In genomic region chr2:131196606-131197316, GRCm38 (mm10) we compare ENCODE assay signal across 21 mouse cellular contexts. TPM values are rescaled to one million over a fixed set of nuclear protein-coding genes. Genes with fewer than 3 reads are reported as not detected.
DNase-seq lines count a peak whose midpoint lies in the region; ATAC-seq and TF ChIP-seq lines count a peak whose summit lies in the region.
"Had no signal": no experiment of that assay in that cellular context is flagged by ENCODE, and none has a peak within 500 bp of the region (broad histone marks: within the 10 kb centered on the region; RNA-seq: fewer than 3 reads in every experiment).

No protein-coding gene starts in this region.

- no peaks in the 10 kb centered on the region for H3K27me3 ChIP-seq in kidney, embryonic 15.5 days
- H3K27me3 ChIP-seq in thymus, adult 2 months (ENCODE audit: control insufficient read depth, insufficient read depth, low read length) = no peaks in the 10 kb centered on the region
- H3K27me3 ChIP-seq: limb, embryonic 15.5 days; midbrain, embryonic 12.5 days had no signal

- no peak for TF ChIP-seq POLR2A in thymus, adult 2 months (IDR thresholded peaks at IDR 0.05; ENCODE audit: control insufficient read depth, extremely low read depth, insufficient read depth, low read length, poor library complexity)

- no peak overlapping the region for H3K4me3 ChIP-seq in kidney, embryonic 15.5 days (replicated peaks)
- no peak overlapping the region for H3K4me3 ChIP-seq in thymus, adult 2 months (ENCODE audit: control insufficient read depth, insufficient read depth, low read length)
- H3K4me3 ChIP-seq: embryonic facial prominence, embryonic 10.5 days; layer of hippocampus, adult 2 months; limb, embryonic 15.5 days; midbrain, embryonic 12.5 days had no signal

- peak; percentile 22 for DNase-seq in adrenal gland, adult 8-10 months
- no peak for DNase-seq in adrenal gland, postnatal 14 days
- DNase-seq in 416B (ENCODE audit: low read depth) = peak; percentile 34
- DNase-seq in lung, adult 18-20 months = peak; percentile 85 to 90
- peak; percentile 91 for DNase-seq in lung, postnatal 36 days
- no peak for DNase-seq in thymus, adult 2 months
- DNase-seq: cerebellum, adult 11 months; cerebellum, postnatal 25 days; forebrain, postnatal 0 days; heart, postnatal 10 days; kidney, adult 9 months; right cerebral cortex, postnatal 4 days; thymus, adult 18-20 months had no signal

- H3K9ac ChIP-seq in kidney, embryonic 15.5 days = no peak overlapping the region
- H3K9ac ChIP-seq: forebrain, postnatal 0 days; limb, embryonic 15.5 days; midbrain, embryonic 12.5 days had no signal

- H3K4me1 ChIP-seq in kidney, embryonic 15.5 days = no peaks in the 10 kb centered on the region
- no peaks in the 10 kb centered on the region for H3K4me1 ChIP-seq in thymus, adult 2 months (replicated peaks; ENCODE audit: control insufficient read depth, insufficient read depth, low read length)
- H3K4me1 ChIP-seq: limb, embryonic 15.5 days had no signal

- no peak for ATAC-seq in erythroid progenitor cell, adult 5-6 weeks (replicated peaks; ENCODE audit: low FRiP score, poor library complexity, severe bottlenecking)
- ATAC-seq in kidney, embryonic 15.5 days (replicated peaks; ENCODE audit: low FRiP score) = no peak
- ATAC-seq: activated CD4-positive, CD25-positive, alpha-beta regulatory T cell, adult 4 months; forebrain, postnatal 0 days; hindbrain, embryonic 16.5 days had no signal

- H3K36me3 ChIP-seq in kidney, embryonic 15.5 days = peaks cover 78% of the 10 kb centered on the region
- H3K36me3 ChIP-seq in thymus, adult 2 months (ENCODE audit: control insufficient read depth, insufficient read depth, low read length) = peaks cover 28% of the 10 kb centered on the region

- H3K27ac ChIP-seq in kidney, embryonic 15.5 days = no peak overlapping the region
- H3K27ac ChIP-seq in thymus, adult 2 months (ENCODE audit: control insufficient read depth, insufficient read depth, low read length) = no peak overlapping the region
- H3K27ac ChIP-seq: embryonic facial prominence, embryonic 10.5 days; layer of hippocampus, adult 2 months; limb, embryonic 15.5 days; midbrain, embryonic 12.5 days had no signal

- no peaks in the 10 kb centered on the region for H3K9me3 ChIP-seq in kidney, embryonic 15.5 days (replicated peaks)
- H3K9me3 ChIP-seq: embryonic facial prominence, embryonic 10.5 days; limb, embryonic 15.5 days; midbrain, embryonic 12.5 days had no signal

- WGBS in kidney, embryonic 15.5 days = 92% methylated on average over 16 of the region's 16 CpGs
- 91% methylated on average over 16 of the region's 16 CpGs for WGBS in thymus, adult 2 months

- TF ChIP-seq CTCF in thymus, adult 2 months (IDR thresholded peaks at IDR 0.05; ENCODE audit: borderline replicate concordance, control insufficient read depth, extremely low read depth, insufficient read depth, low read length, poor library complexity) = no peak

- H3K4me2 ChIP-seq in kidney, embryonic 15.5 days = no peak overlapping the region
- H3K4me2 ChIP-seq: limb, embryonic 15.5 days; midbrain, embryonic 12.5 days had no signal

RNA-seq across cellular contexts. Expression of gene Spef1, which starts 9.7 kb away (rescaled TPM):
- 1 to 10 TPM; 4.0 to 6.4 (median 5.1) TPM for total RNA-seq in adrenal gland, adult 8-10 months (2022)
- 7.0 and 7.5 TPM in 2 replicates for total RNA-seq in adrenal gland, postnatal 14 days (2021)
- total RNA-seq in erythroid progenitor cell, adult 5-6 weeks (2015; ENCODE audit: low replicate concordance) = 4.6 and 4.7 TPM in 2 replicates
- total RNA-seq in erythroid progenitor cell, adult 5-6 weeks (2017; ENCODE audit: low replicate concordance) = 4.1 and 6.4 TPM in 2 replicates
- polyA plus RNA-seq in kidney, embryonic 15.5 days (2015; fragmentation: Nextera tagmentation; extraction: Ambion mirVana) = 3.2 and 3.6 TPM in 2 replicates
- polyA plus RNA-seq in thymus, adult 2 months (2012; rRNA removed) = 8.3 and 8.7 TPM in 2 replicates

RNA-seq across cellular contexts. Expression of gene Cdc25b, which starts 10.0 kb away (rescaled TPM):
- total RNA-seq in adrenal gland, adult 8-10 months (2022) = 1 to 10 TPM; 4.5 to 9.4 (median 6.3) TPM
- 16.1 and 17.8 TPM in 2 replicates for total RNA-seq in adrenal gland, postnatal 14 days (2021)
- total RNA-seq in erythroid progenitor cell, adult 5-6 weeks (2015; ENCODE audit: low replicate concordance) = 345 and 367 TPM in 2 replicates
- 664 and 783 TPM in 2 replicates for total RNA-seq in erythroid progenitor cell, adult 5-6 weeks (2017; ENCODE audit: low replicate concordance)
- polyA plus RNA-seq in kidney, embryonic 15.5 days (2015; fragmentation: Nextera tagmentation; extraction: Ambion mirVana) = 62.1 and 71.5 TPM in 2 replicates
- 121 and 150 TPM in 2 replicates for polyA plus RNA-seq in thymus, adult 2 months (2012; rRNA removed)

RNA-seq across cellular contexts. Expression of gene Ap5s1, which starts 10.1 kb away (rescaled TPM):
- 10 to 100 TPM; 24.4 to 29.0 (median 26.6) TPM for total RNA-seq in adrenal gland, adult 8-10 months (2022)
- 17.3 and 17.7 TPM in 2 replicates for total RNA-seq in adrenal gland, postnatal 14 days (2021)
- 10.8 and 11.3 TPM in 2 replicates for total RNA-seq in erythroid progenitor cell, adult 5-6 weeks (2015; ENCODE audit: low replicate concordance)
- 10.9 and 11.4 TPM in 2 replicates for total RNA-seq in erythroid progenitor cell, adult 5-6 weeks (2017; ENCODE audit: low replicate concordance)
- polyA plus RNA-seq in kidney, embryonic 15.5 days (2015; fragmentation: Nextera tagmentation; extraction: Ambion mirVana) = 25.6 TPM in 2 replicates
- polyA plus RNA-seq in thymus, adult 2 months (2012; rRNA removed) = 45.7 and 52.7 TPM in 2 replicates

RNA-seq across cellular contexts. Expression of gene Cenpb, which starts 16.9 kb away (rescaled TPM):
- total RNA-seq in adrenal gland, adult 8-10 months (2022) = 10 to 100 TPM; 63.5 to 76.9 (median 73.5) TPM
- 65.6 and 70.4 TPM in 2 replicates for total RNA-seq in adrenal gland, postnatal 14 days (2021)
- 8.3 and 8.8 TPM in 2 replicates for total RNA-seq in erythroid progenitor cell, adult 5-6 weeks (2015; ENCODE audit: low replicate concordance)
- 12.5 and 15.1 TPM in 2 replicates for total RNA-seq in erythroid progenitor cell, adult 5-6 weeks (2017; ENCODE audit: low replicate concordance)
- 10.6 and 10.8 TPM in 2 replicates for polyA plus RNA-seq in kidney, embryonic 15.5 days (2015; fragmentation: Nextera tagmentation; extraction: Ambion mirVana)
- 45.6 and 52.5 TPM in 2 replicates for polyA plus RNA-seq in thymus, adult 2 months (2012; rRNA removed)

RNA-seq across cellular contexts. Expression of gene 1700037H04Rik, which starts 36.9 kb away (rescaled TPM):
- total RNA-seq in adrenal gland, adult 8-10 months (2022) = 10 to 100 TPM; 32.2 to 68.7 (median 53.9) TPM
- total RNA-seq in adrenal gland, postnatal 14 days (2021) = 69.4 and 79.8 TPM in 2 replicates
- total RNA-seq in erythroid progenitor cell, adult 5-6 weeks (2015; ENCODE audit: low replicate concordance) = 124 and 160 TPM in 2 replicates
- 58.5 and 68.4 TPM in 2 replicates for total RNA-seq in erythroid progenitor cell, adult 5-6 weeks (2017; ENCODE audit: low replicate concordance)
- polyA plus RNA-seq in kidney, embryonic 15.5 days (2015; fragmentation: Nextera tagmentation; extraction: Ambion mirVana) = 82.9 and 91.1 TPM in 2 replicates
- polyA plus RNA-seq in thymus, adult 2 months (2012; rRNA removed) = 108 and 135 TPM in 2 replicates

Comparison
In these comparisons a context has a peak if more than half of its experiments do, and no peak if none do; other contexts are left out.
1. DNase-seq: peak in adrenal gland, adult 8-10 months (single experiment), 416B (single experiment), lung, adult 18-20 months (2 of 2) and lung, postnatal 36 days (single experiment); none in adrenal gland, postnatal 14 days (single experiment) and thymus, adult 2 months (single experiment).
2. RNA of gene Cdc25b, which starts 10.0 kb away (total RNA-seq): 345 to 783 TPM in erythroid progenitor cell, adult 5-6 weeks; 16.1 to 17.8 TPM in adrenal gland, postnatal 14 days and 4.5 to 9.4 TPM in adrenal gland, adult 8-10 months; every median in the first group is over 10 times any median in the second.